Mouse (Mus musculus) stomach, embryonic 16.5 days (tissue): ENCODE results near the gene Acss2. TPM values are rescaled to one million over a fixed set of nuclear protein-coding genes. Genes with fewer than 3 reads are reported as not detected.
A peak's percentile ranks its signal among the peaks of the same experiment; 100 is the strongest.
"Not testable (repeated sequence)": the region's sequence is repeated elsewhere in the genome, so short reads cannot be mapped to it uniquely, and the experiment has no call there.

Experiments used
- ATAC-seq: fragments of 200-750 bp; cut with Nextera tagmentation; 2 replicates; pipeline ENCODE4 v1.8.0; 2017; ENCODE audit warnings: moderate number of reproducible peaks, moderate TSS enrichment; ENCODE audit not compliant: insufficient read depth, low FRiP score
- H3K27ac ChIP-seq: fragments of 300-500 bp; sonication (generic); 2 replicates; pipeline ENCODE4 v1.5.1; 2014; ENCODE audit warnings: low read length
- H3K27me3 ChIP-seq: fragments of 300-500 bp; sonication (generic); 2 replicates; pipeline ENCODE4 v1.6.1; 2014; ENCODE audit warnings: low read length, control low read depth, mixed read lengths; ENCODE audit not compliant: control insufficient read depth, insufficient read depth
- H3K36me3 ChIP-seq: fragments of 300-500 bp; sonication (generic); 2 replicates; pipeline ENCODE4 v1.6.1; 2014; ENCODE audit warnings: low read length; ENCODE audit not compliant: control insufficient read depth, insufficient read depth
- H3K4me1 ChIP-seq: fragments of 300-500 bp; sonication (generic); 2 replicates; pipeline ENCODE4 v1.6.1; 2014; ENCODE audit warnings: low read length, control low read depth, mixed read lengths; ENCODE audit not compliant: control insufficient read depth, insufficient read depth
- H3K4me2 ChIP-seq: fragments of 300-500 bp; sonication (generic); 2 replicates; pipeline ENCODE4 v1.6.1; 2014; ENCODE audit warnings: low read depth, low read length, mixed read lengths
- H3K4me3 ChIP-seq: fragments of 300-500 bp; sonication (generic); replicated peaks from 2 replicates; pipeline ENCODE4 v1.5.1; 2014; ENCODE audit warnings: mild to moderate bottlenecking, low read length
- H3K9ac ChIP-seq: fragments of 300-500 bp; sonication (generic); 2 replicates; pipeline ENCODE4 v1.6.1; 2014; ENCODE audit warnings: low read length
- H3K9me3 ChIP-seq: fragments of 300-500 bp; sonication (generic); replicated peaks from 2 replicates; pipeline ENCODE4 v1.6.1; 2016; ENCODE audit warnings: low read length, control low read depth; ENCODE audit not compliant: control insufficient read depth
- WGBS: fragments of 180-500 bp; shearing (Covaris S2); extraction: QIAGEN DNeasy Blood & Tissue Kit; methylation state at CpG from one replicate; pipeline ENCODE4 v1.1.7; 2014; 5-methylcytosine and 5-hydroxymethylcytosine counted together
- polyA plus RNA-seq: library from polyadenylated mRNA; unstranded; fragments of >200 nt; fragmentation: Nextera tagmentation; extraction: Ambion mirVana; gene quantifications from 2 replicates; pipeline ENCODE4 v1.2.1, GENCODE M21; 2015

The Acss2 gene
- polyA plus RNA-seq, 1 experiment from 2014 or later: 15.4 TPM

- Histone ChIP-seq H3K27me3 (no peaks in the 10 kb centered on the region), H3K36me3 (no peaks in the 10 kb centered on the region), H3K9ac (peak within 1 kb of the TSS; percentile 80), H3K27ac (peak within 1 kb of the TSS; percentile 85), H3K4me2 (peak within 1 kb of the TSS; percentile 82), H3K4me3 (peak within 1 kb of the TSS; percentile 61), H3K9me3 (no peaks in the 10 kb centered on the region), H3K4me1 (peaks cover 14% of the 10 kb centered on the region)
- ATAC-seq: peak; percentile 93
- under 1% methylated on average over 53 of the region's 53 CpGs for WGBS
These were observed 74.5 kb downstream of the Acss2 start, which contains the start of gene Gss for GRCm38 (mm10) chr2:155592137-155592853. TSS of gene Gss (minus strand) at chr2:155592810.

- Histone ChIP-seq H3K36me3 (no peaks in the 10 kb centered on the region), H3K27ac (no peak overlapping the region), H3K27me3 (no peaks in the 10 kb centered on the region), H3K4me2 (peak overlapping the region; percentile 82), H3K4me1 (peaks cover 14% of the 10 kb centered on the region), H3K4me3 (peak overlapping the region; percentile 61), H3K9ac (peak overlapping the region; percentile 76), H3K9me3 (no peaks in the 10 kb centered on the region)
- 2% methylated on average over 9 of the region's 9 CpGs for WGBS
- ATAC-seq: no peak
These were observed 75.1 kb downstream of the Acss2 start for GRCm38 (mm10) chr2:155592854-155593283.

DNA sequence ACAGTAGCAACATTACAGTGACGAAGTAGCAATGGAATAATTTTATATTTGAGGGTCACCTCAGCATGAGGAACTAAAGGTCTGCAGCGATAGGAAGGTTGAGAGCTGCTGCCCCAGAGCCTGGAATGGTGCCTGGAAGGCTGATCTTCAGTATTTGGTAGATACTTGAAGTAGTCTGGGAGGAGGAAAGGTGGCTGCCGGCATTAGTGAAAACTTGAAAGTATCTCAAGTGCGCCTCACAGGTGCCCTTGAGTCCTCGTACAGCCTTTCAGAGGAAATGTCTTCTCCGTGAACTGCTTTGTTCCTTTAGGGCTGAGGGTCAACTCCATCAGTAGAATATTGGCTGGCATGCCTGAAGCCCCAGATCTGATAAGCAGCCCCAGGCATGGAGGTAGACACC is 77.8 kb downstream of the Acss2 start:
- no peak overlapping the region for H3K4me3 ChIP-seq
- no peak overlapping the region for H3K27ac ChIP-seq
- peaks cover 14% of the 10 kb centered on the region for H3K4me1 ChIP-seq
- no peak overlapping the region for H3K9ac ChIP-seq
- H3K9me3 ChIP-seq: no peaks in the 10 kb centered on the region
- WGBS: 78% methylated on average over 6 of the region's 6 CpGs
- ATAC-seq: no peak
- H3K36me3 ChIP-seq: no peaks in the 10 kb centered on the region
- no peaks in the 10 kb centered on the region for H3K27me3 ChIP-seq
- no peak overlapping the region for H3K4me2 ChIP-seq

DNA sequence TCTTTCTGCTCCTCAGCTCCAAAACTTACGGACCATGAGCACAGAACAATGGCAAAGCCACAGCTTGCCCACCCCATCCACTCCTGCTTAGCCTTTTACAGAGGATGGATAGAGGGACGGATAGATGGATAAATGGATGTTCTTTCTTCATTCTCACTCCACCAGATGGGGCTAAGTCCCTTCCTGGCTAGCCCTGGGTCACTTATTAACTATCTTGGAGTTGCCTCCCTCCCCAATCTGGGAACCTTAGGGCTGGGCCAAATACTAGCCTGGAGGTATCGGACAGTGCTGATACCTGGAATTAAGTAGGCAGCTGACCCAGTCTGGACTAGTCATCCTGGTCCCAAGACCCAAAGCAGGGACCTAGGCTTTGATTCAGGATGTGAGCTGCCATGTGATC is 86.0 kb downstream of the Acss2 start:
- no peak overlapping the region; the same call in 1 of the 2 replicates for H3K9ac ChIP-seq
- ATAC-seq: peak; percentile 38; the same call in 1 of the 2 replicates
- no peak overlapping the region for H3K27ac ChIP-seq
- 58% methylated on average over 3 of the region's 3 CpGs for WGBS
- H3K4me1 ChIP-seq: 0 out of 2 replicates have a peak, but pooled peaks cover 6% of the 10 kb centered on the region
- H3K9me3 ChIP-seq: no peaks in the 10 kb centered on the region
- no peaks in the 10 kb centered on the region for H3K36me3 ChIP-seq
- no peak overlapping the region for H3K4me2 ChIP-seq
- no peaks in the 10 kb centered on the region for H3K27me3 ChIP-seq
- no peak overlapping the region for H3K4me3 ChIP-seq

DNA sequence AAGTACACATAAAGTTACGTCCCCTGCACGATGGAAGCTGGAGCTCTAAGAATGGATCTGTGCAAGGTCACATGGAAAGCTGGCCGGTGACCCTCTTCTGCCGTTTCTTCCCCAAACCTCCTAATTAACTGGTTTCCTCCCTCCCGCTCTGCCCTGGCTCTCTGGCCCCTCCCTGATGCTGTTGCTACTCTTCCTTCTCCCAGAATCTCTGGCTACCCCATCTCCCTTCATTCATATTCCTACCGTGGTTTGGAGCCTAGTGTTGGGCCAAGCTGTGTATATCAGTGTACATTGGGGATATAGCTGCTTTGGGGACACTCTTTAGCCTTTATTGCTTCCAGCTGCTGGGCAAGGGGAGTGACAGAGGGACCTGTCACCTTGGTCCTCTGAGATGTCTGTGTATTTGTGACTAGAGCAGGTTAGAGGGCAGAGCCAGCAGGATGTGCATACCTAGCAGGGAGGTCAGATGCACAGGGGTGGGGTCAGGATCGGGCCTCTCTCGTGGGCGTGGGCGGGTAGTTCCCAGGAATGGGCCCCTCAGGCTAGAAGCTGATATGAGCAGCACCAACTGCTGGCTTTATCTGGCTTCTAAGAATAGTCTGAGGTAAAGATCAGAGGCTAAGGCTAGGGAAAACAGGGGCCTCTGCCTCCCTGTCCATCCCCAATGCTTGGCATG is 87.0 kb downstream of the Acss2 start:
- Histone ChIP-seq H3K9me3 (no peaks in the 10 kb centered on the region), H3K27ac (no peak overlapping the region), H3K4me3 (no peak overlapping the region), H3K9ac (no peak overlapping the region), H3K27me3 (no peaks in the 10 kb centered on the region), H3K4me1 (0 out of 2 replicates have a peak, but pooled peaks cover 6% of the 10 kb centered on the region), H3K4me2 (no peak overlapping the region), H3K36me3 (no peaks in the 10 kb centered on the region)
- ATAC-seq: peak; percentile 87
- 32% methylated on average over 10 of the region's 10 CpGs for WGBS

- H3K27ac ChIP-seq, H3K4me3 ChIP-seq, H3K27me3 ChIP-seq, H3K9me3 ChIP-seq, H3K36me3 ChIP-seq, H3K4me1 ChIP-seq, H3K9ac ChIP-seq, H3K4me2 ChIP-seq: not testable (repeated sequence)
- 68% methylated on average over 4 of the region's 4 CpGs for WGBS
- ATAC-seq: peak; percentile 39; the same call in 1 of the 2 replicates
These were observed 87.5 kb downstream of the Acss2 start for GRCm38 (mm10) chr2:155605236-155605589.

DNA sequence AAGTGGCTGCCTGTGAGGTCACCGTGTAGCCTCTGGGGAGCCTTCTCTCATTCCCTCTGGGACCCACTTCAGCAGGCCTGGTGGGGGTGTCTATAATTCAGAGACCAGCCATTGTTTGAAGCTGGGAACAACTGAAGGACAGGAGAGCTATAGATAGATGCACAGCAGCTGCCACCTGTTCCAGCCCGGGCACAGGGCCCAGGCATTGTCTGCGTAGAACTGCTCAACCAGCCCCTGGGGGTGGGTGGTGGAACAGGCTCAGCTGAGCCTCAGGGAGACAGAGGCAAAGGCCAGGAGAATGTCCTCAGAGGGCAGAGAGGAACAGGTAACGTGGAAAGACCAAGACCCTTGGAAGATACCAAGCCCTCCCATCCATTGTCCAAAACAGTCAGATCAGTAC is 88.6 kb downstream of the Acss2 start:
- Histone ChIP-seq H3K36me3 (no peaks in the 10 kb centered on the region), H3K4me3 (no peak overlapping the region), H3K27me3 (no peaks in the 10 kb centered on the region), H3K4me2 (no peak overlapping the region), H3K9ac (no peak overlapping the region), H3K27ac (no peak overlapping the region), H3K9me3 (no peaks in the 10 kb centered on the region), H3K4me1 (0 out of 2 replicates have a peak, but pooled peaks cover 6% of the 10 kb centered on the region)
- no peak for ATAC-seq
- 78% methylated on average over 4 of the region's 4 CpGs for WGBS

GRCm38 (mm10) chr2:155610978-155611377 is 93.2 kb downstream of the Acss2 start, which contains the start of gene Myh7b:
TSS of gene Myh7b (plus strand) at chr2:155611212.
- WGBS: 47% methylated on average over 4 of the region's 4 CpGs
- no peak within 1 kb of the TSS for H3K4me2 ChIP-seq
- no peak within 1 kb of the TSS for H3K27ac ChIP-seq
- no peak within 1 kb of the TSS for H3K4me3 ChIP-seq
- H3K9me3 ChIP-seq: no peaks in the 10 kb centered on the region
- peaks cover 5% of the 10 kb centered on the region; the same call in 1 of the 2 replicates for H3K4me1 ChIP-seq
- ATAC-seq: no peak
- no peaks in the 10 kb centered on the region for H3K36me3 ChIP-seq
- no peaks in the 10 kb centered on the region; the same call in 1 of the 2 replicates for H3K27me3 ChIP-seq
- no peak within 1 kb of the TSS for H3K9ac ChIP-seq
